Mouse (Mus musculus): ENCODE data around the gene Nin. TPM values are rescaled to one million over a fixed set of nuclear protein-coding genes. Genes with fewer than 3 reads are reported as not detected.

The Nin gene
- polyA plus RNA-seq, 1 experiment from 2014 or later, result 2.2 TPM

DNA sequence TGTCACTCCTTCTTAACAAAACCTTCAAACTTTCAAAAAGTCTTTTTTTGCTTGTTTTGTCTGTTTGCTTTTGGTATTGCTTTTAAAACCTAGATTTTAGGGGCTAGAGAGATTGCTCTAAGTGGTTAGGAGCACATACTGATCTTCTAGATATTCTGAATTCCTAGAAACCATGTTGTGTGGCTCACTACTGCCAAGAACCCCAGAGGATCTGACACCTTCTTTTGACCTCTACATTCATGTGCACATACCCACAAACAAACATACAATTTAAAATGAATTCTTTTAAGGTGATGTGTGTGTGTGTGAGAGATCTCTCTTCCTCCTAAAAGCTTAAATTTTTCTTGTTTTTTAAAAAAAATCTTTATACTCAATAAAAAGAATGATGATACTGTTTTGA is 87.3 kb downstream of the Nin start:
- H3K36me3 ChIP-seq (ENCODE audit: control insufficient read depth, insufficient read depth), result peaks cover 8% of the 10 kb centered on the region; the same call in 1 of the 2 replicates
- no peak for TF ChIP-seq CTCF (IDR thresholded peaks at IDR 0.05; ENCODE audit: low read depth)
- ATAC-seq, result no peak
- H3K4me1 ChIP-seq (replicated peaks; ENCODE audit: control insufficient read depth, insufficient read depth, low read length), result no peaks in the 10 kb centered on the region
- H3K4me3 ChIP-seq (ENCODE audit: low read depth, low read length), result no peak overlapping the region
- H3K9ac ChIP-seq (ENCODE audit: low read depth, low read length), result no peak overlapping the region
- no peak overlapping the region for H3K27ac ChIP-seq (ENCODE audit: low read depth, low read length)
- no peaks in the 10 kb centered on the region for H3K27me3 ChIP-seq (replicated peaks; ENCODE audit: control insufficient read depth, insufficient read depth, low read length)
- no peak overlapping the region for H3K4me2 ChIP-seq (replicated peaks; ENCODE audit: low read depth)
- H3K9me3 ChIP-seq (ENCODE audit: control insufficient read depth), result no peaks in the 10 kb centered on the region

- Histone ChIP-seq H3K9me3 (ENCODE audit: control insufficient read depth) (no peaks in the 10 kb centered on the region), H3K9ac (ENCODE audit: low read depth, low read length) (no peak overlapping the region), H3K27me3 (replicated peaks; ENCODE audit: control insufficient read depth, insufficient read depth, low read length) (no peaks in the 10 kb centered on the region), H3K4me2 (replicated peaks; ENCODE audit: low read depth) (no peak overlapping the region), H3K27ac (ENCODE audit: low read depth, low read length) (no peak overlapping the region), H3K36me3 (ENCODE audit: control insufficient read depth, insufficient read depth) (peaks cover 8% of the 10 kb centered on the region; the same call in 1 of the 2 replicates), H3K4me1 (replicated peaks; ENCODE audit: control insufficient read depth, insufficient read depth, low read length) (no peaks in the 10 kb centered on the region), H3K4me3 (ENCODE audit: low read depth, low read length) (no peak overlapping the region)
- no peak for ATAC-seq
- WGBS, result 90% methylated on average over 6 of the region's 6 CpGs
- TF ChIP-seq CTCF (IDR thresholded peaks at IDR 0.05; ENCODE audit: low read depth), result no peak
These were observed 88.1 kb downstream of the Nin start for GRCm38 (mm10) chr12:70025431-70025830.

DNA sequence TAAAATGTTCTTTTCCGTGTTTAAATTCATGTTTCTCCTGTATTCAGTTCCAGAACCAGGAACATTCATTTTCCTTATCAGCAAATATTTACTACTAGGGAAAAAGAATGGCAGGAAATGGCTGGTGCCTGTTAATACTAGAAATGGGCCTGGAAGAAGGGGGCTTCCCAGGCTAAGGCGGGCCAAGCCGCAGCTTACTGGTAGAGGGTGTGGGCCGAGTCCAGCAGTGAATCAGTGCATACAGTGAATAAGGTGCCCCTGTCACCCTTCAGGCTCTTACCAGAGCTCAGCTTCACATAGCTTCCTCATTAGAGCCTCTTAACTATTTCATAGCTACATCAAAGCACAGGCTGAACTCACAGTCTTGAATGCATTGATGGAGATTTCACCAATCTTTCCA is 89.9 kb downstream of the Nin start:
- Histone ChIP-seq H3K4me2 (replicated peaks; ENCODE audit: low read depth) (no peak overlapping the region), H3K27me3 (replicated peaks; ENCODE audit: control insufficient read depth, insufficient read depth, low read length) (no peaks in the 10 kb centered on the region), H3K4me1 (replicated peaks; ENCODE audit: control insufficient read depth, insufficient read depth, low read length) (no peaks in the 10 kb centered on the region), H3K36me3 (ENCODE audit: control insufficient read depth, insufficient read depth) (peaks cover 8% of the 10 kb centered on the region; the same call in 1 of the 2 replicates), H3K4me3 (ENCODE audit: low read depth, low read length) (no peak overlapping the region), H3K9me3 (ENCODE audit: control insufficient read depth) (no peaks in the 10 kb centered on the region), H3K27ac (ENCODE audit: low read depth, low read length) (no peak overlapping the region), H3K9ac (ENCODE audit: low read depth, low read length) (no peak overlapping the region)
- ATAC-seq, result no peak
- TF ChIP-seq CTCF (IDR thresholded peaks at IDR 0.05; ENCODE audit: low read depth), result no peak
- 75% methylated on average over 4 of the region's 4 CpGs for WGBS

GRCm38 (mm10) chr12:70018153-70018552 is 95.4 kb downstream of the Nin start:
- no peak overlapping the region for H3K4me3 ChIP-seq (ENCODE audit: low read depth, low read length)
- H3K27me3 ChIP-seq (replicated peaks; ENCODE audit: control insufficient read depth, insufficient read depth, low read length), result no peaks in the 10 kb centered on the region
- H3K4me1 ChIP-seq (replicated peaks; ENCODE audit: control insufficient read depth, insufficient read depth, low read length), result no peaks in the 10 kb centered on the region
- no peak overlapping the region for H3K27ac ChIP-seq (ENCODE audit: low read depth, low read length)
- no peaks in the 10 kb centered on the region for H3K36me3 ChIP-seq (ENCODE audit: control insufficient read depth, insufficient read depth)
- no peaks in the 10 kb centered on the region for H3K9me3 ChIP-seq (ENCODE audit: control insufficient read depth)
- no peak overlapping the region for H3K9ac ChIP-seq (ENCODE audit: low read depth, low read length)
- no peak for TF ChIP-seq CTCF (IDR thresholded peaks at IDR 0.05; ENCODE audit: low read depth)
- no peak overlapping the region for H3K4me2 ChIP-seq (replicated peaks; ENCODE audit: low read depth)
- no peak for ATAC-seq
- 69% methylated on average over 4 of the region's 4 CpGs for WGBS

DNA sequence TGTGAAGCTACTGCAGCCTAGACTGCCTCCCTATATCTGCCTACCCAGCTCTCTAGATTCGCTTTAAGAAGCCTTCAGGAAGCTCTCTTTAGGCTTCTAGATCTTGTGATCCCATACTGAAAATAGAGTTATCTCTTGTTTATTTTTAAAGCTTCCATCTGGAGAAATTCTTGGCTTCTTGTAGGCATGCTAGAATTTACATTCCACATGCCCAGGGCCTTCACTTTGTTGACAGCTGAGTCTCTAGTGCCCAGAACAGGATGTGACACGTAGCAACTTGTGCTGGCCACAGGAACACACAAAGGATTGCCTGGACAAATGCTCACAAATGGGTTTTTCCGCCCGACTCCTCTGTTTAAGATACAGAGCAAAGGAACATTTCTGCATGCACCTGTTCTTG is 97.6 kb downstream of the Nin start:
- Histone ChIP-seq H3K9me3 (ENCODE audit: control insufficient read depth) (no peaks in the 10 kb centered on the region), H3K4me2 (replicated peaks; ENCODE audit: low read depth) (no peak overlapping the region), H3K36me3 (ENCODE audit: control insufficient read depth, insufficient read depth) (no peaks in the 10 kb centered on the region), H3K27me3 (replicated peaks; ENCODE audit: control insufficient read depth, insufficient read depth, low read length) (no peaks in the 10 kb centered on the region), H3K27ac (ENCODE audit: low read depth, low read length) (no peak overlapping the region), H3K4me3 (ENCODE audit: low read depth, low read length) (no peak overlapping the region), H3K9ac (ENCODE audit: low read depth, low read length) (no peak overlapping the region), H3K4me1 (replicated peaks; ENCODE audit: control insufficient read depth, insufficient read depth, low read length) (no peaks in the 10 kb centered on the region)
- no peak for TF ChIP-seq CTCF (IDR thresholded peaks at IDR 0.05; ENCODE audit: low read depth)
- ATAC-seq, result no peak
- WGBS, result 60% methylated on average over 4 of the region's 4 CpGs

DNA sequence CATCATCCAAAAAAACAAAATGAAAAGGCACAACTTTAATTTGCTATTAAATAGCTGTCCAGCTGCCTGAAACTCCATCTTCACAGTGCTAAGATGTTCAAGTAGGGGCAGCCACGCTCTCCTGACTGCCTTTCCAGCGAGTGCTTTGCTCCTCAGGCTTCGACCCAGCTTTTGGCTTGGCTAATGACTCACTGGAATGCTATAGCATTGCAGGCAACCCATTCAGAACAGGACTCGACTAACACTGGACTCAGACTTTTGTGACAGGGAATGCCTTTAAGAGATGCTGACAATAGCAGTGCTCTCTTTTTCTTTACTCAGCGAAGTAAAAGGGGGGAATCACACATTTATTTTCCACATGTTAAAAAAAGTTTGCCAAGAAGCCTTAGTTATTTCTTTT is 101.8 kb downstream of the Nin start:
- no peak overlapping the region for H3K27ac ChIP-seq (ENCODE audit: low read depth, low read length)

DNA sequence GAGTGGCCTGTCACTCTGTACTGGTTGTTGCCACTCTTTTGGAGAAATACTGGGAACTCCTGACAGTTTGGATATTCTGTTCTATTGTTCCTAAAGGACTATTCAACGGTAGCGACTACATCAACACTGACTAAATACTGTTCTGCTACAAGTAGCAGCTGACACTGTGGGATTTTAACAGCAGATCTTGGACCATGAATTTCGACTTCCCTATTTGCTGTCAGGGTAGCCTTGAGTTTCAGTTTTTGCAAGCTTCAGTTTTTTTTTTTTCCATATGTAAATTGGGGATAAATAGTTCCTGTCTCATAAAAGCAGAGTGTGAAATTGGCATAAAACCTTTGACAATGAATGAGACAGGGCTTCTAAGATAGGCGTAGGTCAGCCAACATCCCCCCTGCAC is 103.2 kb downstream of the Nin start:
- WGBS, result 94% methylated on average over 4 of the region's 4 CpGs
- Histone ChIP-seq H3K4me1 (replicated peaks; ENCODE audit: control insufficient read depth, insufficient read depth, low read length) (no peaks in the 10 kb centered on the region), H3K27me3 (replicated peaks; ENCODE audit: control insufficient read depth, insufficient read depth, low read length) (no peaks in the 10 kb centered on the region), H3K36me3 (ENCODE audit: control insufficient read depth, insufficient read depth) (no peaks in the 10 kb centered on the region), H3K9ac (ENCODE audit: low read depth, low read length) (no peak overlapping the region), H3K4me2 (replicated peaks; ENCODE audit: low read depth) (no peak overlapping the region), H3K9me3 (ENCODE audit: control insufficient read depth) (no peaks in the 10 kb centered on the region), H3K4me3 (ENCODE audit: low read depth, low read length) (no peak overlapping the region), H3K27ac (ENCODE audit: low read depth, low read length) (no peak overlapping the region)
- ATAC-seq, result no peak
- TF ChIP-seq CTCF (IDR thresholded peaks at IDR 0.05; ENCODE audit: low read depth), result no peak

More for the DNA sequence above, 101.8 kb downstream of the Nin start:
- H3K4me1 ChIP-seq (replicated peaks; ENCODE audit: control insufficient read depth, insufficient read depth, low read length), result no peaks in the 10 kb centered on the region
- no peak for TF ChIP-seq CTCF (IDR thresholded peaks at IDR 0.05; ENCODE audit: low read depth)
- H3K9me3 ChIP-seq (ENCODE audit: control insufficient read depth), result no peaks in the 10 kb centered on the region
- H3K4me2 ChIP-seq (replicated peaks; ENCODE audit: low read depth), result no peak overlapping the region
- WGBS, result 79% methylated on average over 5 of the region's 5 CpGs
- no peak overlapping the region for H3K9ac ChIP-seq (ENCODE audit: low read depth, low read length)
- no peak overlapping the region for H3K4me3 ChIP-seq (ENCODE audit: low read depth, low read length)
- H3K27me3 ChIP-seq (replicated peaks; ENCODE audit: control insufficient read depth, insufficient read depth, low read length), result no peaks in the 10 kb centered on the region
- H3K36me3 ChIP-seq (ENCODE audit: control insufficient read depth, insufficient read depth), result no peaks in the 10 kb centered on the region
- ATAC-seq, result no peak

All from intestine, postnatal 0 days (tissue).